Mouse (Mus musculus): ENCODE results near the gene Scmh1. TPM values are rescaled to one million over a fixed set of nuclear protein-coding genes. Genes with fewer than 3 reads are reported as not detected.
"Not testable (repeated sequence)": the region's sequence is repeated elsewhere in the genome, so short reads cannot be mapped to it uniquely, and the experiment has no call there.

Gene Scmh1
- polyA plus RNA-seq, 1 experiment from 2014 or later, result 12.8 TPM

- WGBS (ENCODE audit: insufficient replicate concordance), result 54% methylated on average over 2 of the region's 2 CpGs
- Histone ChIP-seq H3K9me3 (replicated peaks) (no peaks in the 10 kb centered on the region), H3K4me1 (replicated peaks) (no peaks in the 10 kb centered on the region), H3K27ac (no peak overlapping the region), H3K4me3 (replicated peaks) (no peak overlapping the region), H3K36me3 (no peaks in the 10 kb centered on the region), H3K27me3 (peaks cover 9% of the 10 kb centered on the region; the same call in 1 of the 2 replicates), H3K9ac (no peak overlapping the region), H3K4me2 (no peak overlapping the region)
- no peak for DNase-seq
- no peak for ATAC-seq (ENCODE audit: low read depth)
These were observed 19.6 kb upstream of the Scmh1 start for GRCm38 (mm10) chr4:120385496-120385895.

DNA sequence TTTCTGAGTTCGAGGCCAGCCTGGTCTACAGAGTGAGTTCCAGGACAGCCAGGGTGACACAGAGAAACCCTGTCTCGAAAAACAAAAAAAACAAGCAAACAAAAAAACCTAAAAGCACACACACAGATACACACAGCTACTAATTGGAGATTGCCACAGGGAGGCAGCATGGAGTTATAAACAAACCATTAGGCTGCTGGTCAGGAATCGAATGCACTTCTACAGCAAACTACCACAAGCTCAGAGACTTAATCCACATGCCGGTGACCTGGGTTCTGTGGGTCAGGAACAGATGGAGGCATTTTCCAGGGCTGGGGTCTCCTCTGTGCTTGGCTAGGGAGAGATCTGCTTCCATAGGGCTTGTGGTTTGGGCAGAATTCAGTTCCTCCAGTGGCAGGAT lies 17.6 kb upstream of the Scmh1 start:
- DNase-seq (no peak), ATAC-seq (ENCODE audit: low read depth) (no peak)
- H3K4me3 ChIP-seq (replicated peaks), result no peak overlapping the region
- H3K36me3 ChIP-seq, result no peaks in the 10 kb centered on the region
- H3K9ac ChIP-seq, result no peak overlapping the region
- H3K27me3 ChIP-seq, result peaks cover 9% of the 10 kb centered on the region; the same call in 1 of the 2 replicates
- H3K9me3 ChIP-seq (replicated peaks), result no peaks in the 10 kb centered on the region
- WGBS (ENCODE audit: insufficient replicate concordance), result 19% methylated on average over 4 of the region's 4 CpGs
- H3K4me1 ChIP-seq (replicated peaks), result peaks cover 4% of the 10 kb centered on the region
- H3K4me2 ChIP-seq, result no peak overlapping the region
- H3K27ac ChIP-seq, result no peak overlapping the region

DNA sequence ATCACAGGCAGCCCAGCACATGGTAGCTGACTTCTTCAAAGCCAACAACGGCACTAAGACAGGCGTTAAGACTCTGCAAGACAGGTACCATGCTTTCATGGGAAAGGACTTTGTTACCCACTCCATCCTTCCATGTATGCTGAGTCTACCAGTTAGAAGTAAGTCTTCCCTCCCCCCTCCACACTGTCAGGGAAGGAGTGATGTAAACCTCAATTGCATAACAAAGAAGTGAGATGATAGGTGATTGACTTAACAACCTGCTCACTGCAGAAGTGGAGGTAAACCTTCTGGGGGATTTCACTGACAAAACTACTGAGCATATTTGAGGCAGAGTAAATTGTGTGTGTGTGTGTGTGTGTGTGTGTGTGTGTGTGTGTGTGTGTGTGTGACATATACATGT lies 17.1 kb upstream of the Scmh1 start:
- no peak for ATAC-seq (ENCODE audit: low read depth)

GRCm38 (mm10) chr4:120388998-120389542 lies 16.0 kb upstream of the Scmh1 start:
- Histone ChIP-seq H3K9me3 (replicated peaks) (no peaks in the 10 kb centered on the region), H3K4me2 (no peak overlapping the region), H3K4me3 (replicated peaks) (no peak overlapping the region), H3K36me3 (no peaks in the 10 kb centered on the region), H3K27me3 (0 out of 2 replicates have a peak, but pooled peaks cover 3% of the 10 kb centered on the region), H3K27ac (no peak overlapping the region), H3K4me1 (replicated peaks) (peaks cover 12% of the 10 kb centered on the region), H3K9ac (no peak overlapping the region)
- WGBS (ENCODE audit: insufficient replicate concordance), result 53% methylated on average over 3 of the region's 3 CpGs
- no peak for ATAC-seq (ENCODE audit: low read depth)
- DNase-seq, result no peak

More for the DNA sequence above, 17.1 kb upstream of the Scmh1 start:
- 51% methylated on average over 2 of the region's 2 CpGs for WGBS (ENCODE audit: insufficient replicate concordance)
- H3K4me1 ChIP-seq (replicated peaks), result peaks cover 9% of the 10 kb centered on the region
- no peak overlapping the region for H3K27ac ChIP-seq
- H3K27me3 ChIP-seq, result peaks cover 9% of the 10 kb centered on the region; the same call in 1 of the 2 replicates
- H3K36me3 ChIP-seq, result no peaks in the 10 kb centered on the region
- no peak overlapping the region for H3K4me3 ChIP-seq (replicated peaks)
- DNase-seq, result no peak
- H3K4me2 ChIP-seq, result no peak overlapping the region
- H3K9me3 ChIP-seq (replicated peaks), result no peaks in the 10 kb centered on the region
- no peak overlapping the region for H3K9ac ChIP-seq

- peaks cover 12% of the 10 kb centered on the region for H3K4me1 ChIP-seq (replicated peaks)
- H3K9me3 ChIP-seq (replicated peaks), result no peaks in the 10 kb centered on the region
- no peak overlapping the region for H3K4me2 ChIP-seq
- H3K4me3 ChIP-seq (replicated peaks), result no peak overlapping the region
- DNase-seq, result no peak
- no peak for ATAC-seq (ENCODE audit: low read depth)
- H3K27ac ChIP-seq, result no peak overlapping the region
- no peak overlapping the region for H3K9ac ChIP-seq
- 0 out of 2 replicates have a peak, but pooled peaks cover 3% of the 10 kb centered on the region for H3K27me3 ChIP-seq
- WGBS (ENCODE audit: insufficient replicate concordance), result 76% methylated on average over 6 of the region's 6 CpGs
- H3K36me3 ChIP-seq, result no peaks in the 10 kb centered on the region
These were observed 15.5 kb upstream of the Scmh1 start for GRCm38 (mm10) chr4:120389546-120389945.

GRCm38 (mm10) chr4:120391591-120391990 lies 13.5 kb upstream of the Scmh1 start:
- DNase-seq (no peak), ATAC-seq (ENCODE audit: low read depth) (no peak)
- Histone ChIP-seq H3K4me2 (no peak overlapping the region), H3K4me1 (replicated peaks) (peaks cover 12% of the 10 kb centered on the region), H3K27me3 (0 out of 2 replicates have a peak, but pooled peaks cover 3% of the 10 kb centered on the region), H3K36me3 (no peaks in the 10 kb centered on the region), H3K4me3 (replicated peaks) (no peak overlapping the region), H3K9me3 (replicated peaks) (no peaks in the 10 kb centered on the region), H3K9ac (no peak overlapping the region), H3K27ac (no peak overlapping the region)
- 68% methylated on average over 6 of the region's 6 CpGs for WGBS (ENCODE audit: insufficient replicate concordance)

DNA sequence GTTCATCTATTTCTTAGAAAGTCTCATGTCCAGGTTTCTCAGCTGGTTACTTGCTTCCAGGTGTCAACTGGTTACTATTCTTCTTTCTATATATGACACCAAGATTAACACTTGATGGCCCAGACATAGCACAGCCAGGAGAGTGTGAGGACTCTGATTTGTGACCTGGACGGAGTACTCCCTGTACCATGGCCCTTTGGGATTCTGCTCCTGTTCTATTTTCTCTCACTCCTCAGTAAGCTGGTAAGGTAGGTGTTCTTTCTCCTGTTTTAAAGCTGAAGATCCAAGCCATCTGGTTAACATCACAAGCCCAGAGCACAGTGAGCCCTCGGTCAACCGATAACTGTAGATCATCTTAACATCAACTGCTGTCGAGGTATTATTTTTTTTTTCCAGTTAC lies 12.7 kb upstream of the Scmh1 start:
- ATAC-seq (ENCODE audit: low read depth) (no peak), DNase-seq (no peak)
- no peaks in the 10 kb centered on the region for H3K36me3 ChIP-seq
- H3K4me2 ChIP-seq, result no peak overlapping the region
- peaks cover 12% of the 10 kb centered on the region for H3K4me1 ChIP-seq (replicated peaks)
- H3K4me3 ChIP-seq (replicated peaks), result no peak overlapping the region
- 0 out of 2 replicates have a peak, but pooled peaks cover 3% of the 10 kb centered on the region for H3K27me3 ChIP-seq
- 0 out of 2 replicates have a peak overlapping the region, but pooled peaks have one; percentile 9 for H3K27ac ChIP-seq
- H3K9me3 ChIP-seq (replicated peaks), result no peaks in the 10 kb centered on the region
- 72% methylated on average over 4 of the region's 4 CpGs for WGBS (ENCODE audit: insufficient replicate concordance)
- no peak overlapping the region for H3K9ac ChIP-seq

DNA sequence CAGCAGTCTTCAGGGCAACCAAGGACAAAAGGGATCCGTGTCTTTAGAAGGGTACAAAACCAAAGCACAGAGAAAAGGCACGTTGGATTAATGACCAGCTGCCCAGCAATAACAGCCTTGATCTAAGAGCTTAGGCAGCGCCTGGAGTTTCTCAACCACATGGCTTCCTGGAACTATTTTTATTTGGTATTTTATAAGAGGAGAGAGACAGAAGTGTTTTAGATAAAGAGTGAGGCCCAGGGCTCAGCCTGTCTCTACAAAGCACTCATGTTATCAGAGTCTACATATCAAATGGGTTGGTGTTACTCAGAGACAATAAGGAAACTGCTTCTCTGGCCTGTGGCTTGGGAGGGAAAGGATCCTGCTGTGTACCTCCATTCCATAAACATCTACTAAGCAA lies 12.3 kb upstream of the Scmh1 start:
- Histone ChIP-seq H3K4me3 (replicated peaks) (no peak overlapping the region), H3K4me1 (replicated peaks) (peaks cover 12% of the 10 kb centered on the region), H3K36me3 (no peaks in the 10 kb centered on the region), H3K4me2 (no peak overlapping the region), H3K9ac (no peak overlapping the region), H3K27me3 (0 out of 2 replicates have a peak, but pooled peaks cover 3% of the 10 kb centered on the region), H3K9me3 (replicated peaks) (no peaks in the 10 kb centered on the region), H3K27ac (0 out of 2 replicates have a peak overlapping the region, but pooled peaks have one; percentile 9)
- whole genome bisulfite sequencing (ENCODE audit: insufficient replicate concordance), result 25% methylated on average over 3 of the region's 3 CpGs
- no peak for DNase-seq
- ATAC-seq (ENCODE audit: low read depth), result peak; percentile 77

DNA sequence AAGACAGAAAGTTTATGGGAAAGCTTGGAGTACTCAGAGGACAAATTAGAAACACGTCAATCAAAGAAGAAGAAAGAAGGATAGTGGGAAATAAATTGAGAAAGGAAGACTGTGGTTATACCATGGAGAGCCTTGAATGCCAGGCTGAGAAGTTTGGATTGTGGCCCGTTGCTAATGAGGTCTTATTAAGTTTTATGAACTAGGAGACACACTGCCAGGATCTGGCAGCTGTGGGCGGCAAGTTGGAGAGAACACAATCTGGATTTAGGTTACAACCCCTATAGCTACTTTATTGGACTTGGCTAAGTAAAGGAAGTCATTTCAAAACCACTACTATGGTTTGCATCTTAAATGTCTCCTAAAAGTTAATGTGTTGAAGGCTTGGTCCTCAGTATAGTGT lies 4.8 kb upstream of the Scmh1 start:
- Histone ChIP-seq H3K9ac (no peak overlapping the region), H3K4me1 (replicated peaks) (peaks cover 39% of the 10 kb centered on the region), H3K27me3 (no peaks in the 10 kb centered on the region), H3K9me3 (replicated peaks) (no peaks in the 10 kb centered on the region), H3K36me3 (no peaks in the 10 kb centered on the region), H3K4me3 (replicated peaks) (no peak overlapping the region), H3K4me2 (no peak overlapping the region), H3K27ac (no peak overlapping the region)
- DNase-seq (no peak), ATAC-seq (ENCODE audit: low read depth) (no peak)
- WGBS (ENCODE audit: insufficient replicate concordance), result 77% methylated on average over 3 of the region's 3 CpGs

DNA sequence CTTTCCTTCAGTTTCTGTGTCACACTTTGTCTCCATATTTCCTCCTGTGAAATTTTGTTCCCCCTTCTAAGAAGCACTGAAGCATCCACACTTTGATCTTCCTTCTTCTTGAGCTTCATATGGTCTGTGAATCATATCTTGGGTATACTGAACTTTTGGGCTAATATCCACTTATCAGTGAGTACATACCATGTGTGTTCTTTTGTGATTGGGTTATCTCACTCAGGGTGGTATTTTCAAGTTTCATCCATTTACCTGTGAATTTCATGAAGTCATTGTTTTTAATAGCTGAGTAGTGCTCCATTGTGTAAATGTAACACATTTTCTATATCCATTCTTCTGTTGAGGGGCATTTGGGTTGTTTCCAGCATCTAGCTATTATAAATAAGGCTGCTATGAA lies 3.0 kb upstream of the Scmh1 start:
- H3K27ac ChIP-seq; H3K27me3 ChIP-seq; H3K9me3 ChIP-seq (replicated peaks); H3K4me3 ChIP-seq (replicated peaks); H3K36me3 ChIP-seq; H3K9ac ChIP-seq; DNase-seq: not testable (repeated sequence)
- 0 out of 2 replicates have a peak, but pooled peaks have one; percentile 22 for ATAC-seq (ENCODE audit: low read depth)
- 0 out of 2 replicates have a peak overlapping the region, but pooled peaks have one; percentile 8 for H3K4me2 ChIP-seq
- H3K4me1 ChIP-seq (replicated peaks), result peaks cover 55% of the 10 kb centered on the region

DNA sequence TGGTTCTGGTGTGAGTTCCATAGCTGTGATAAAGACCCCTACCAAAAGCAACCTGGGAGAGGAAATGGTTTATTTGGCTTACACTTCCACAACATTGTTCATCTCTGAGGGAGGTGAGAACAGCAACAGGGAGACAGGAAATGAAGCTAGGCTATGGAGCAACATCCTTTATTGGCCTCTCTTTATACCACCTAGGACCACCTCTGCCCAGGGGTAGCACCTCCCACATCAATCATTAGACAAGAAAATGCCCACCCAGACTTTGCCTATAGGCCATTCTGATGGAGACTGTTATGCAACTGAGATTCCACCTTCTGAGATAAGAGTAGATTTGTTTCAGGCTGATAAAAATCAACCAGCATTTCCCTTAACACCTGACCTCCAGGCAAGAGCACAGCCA lies 834 bp upstream of the Scmh1 start:
- peak overlapping the region; percentile 92; the same call in 1 of the 2 replicates for H3K4me3 ChIP-seq (replicated peaks)
- H3K27me3 ChIP-seq, result no peaks in the 10 kb centered on the region
- DNase-seq (no peak), ATAC-seq (ENCODE audit: low read depth) (no peak)
- no peak overlapping the region for H3K27ac ChIP-seq
- 0 out of 2 replicates have a peak overlapping the region, but pooled peaks have one; percentile 94 for H3K9ac ChIP-seq
- H3K36me3 ChIP-seq, result no peaks in the 10 kb centered on the region
- H3K9me3 ChIP-seq (replicated peaks), result no peaks in the 10 kb centered on the region
- peak overlapping the region; percentile 77 for H3K4me2 ChIP-seq
- H3K4me1 ChIP-seq (replicated peaks), result peaks cover 61% of the 10 kb centered on the region

DNA sequence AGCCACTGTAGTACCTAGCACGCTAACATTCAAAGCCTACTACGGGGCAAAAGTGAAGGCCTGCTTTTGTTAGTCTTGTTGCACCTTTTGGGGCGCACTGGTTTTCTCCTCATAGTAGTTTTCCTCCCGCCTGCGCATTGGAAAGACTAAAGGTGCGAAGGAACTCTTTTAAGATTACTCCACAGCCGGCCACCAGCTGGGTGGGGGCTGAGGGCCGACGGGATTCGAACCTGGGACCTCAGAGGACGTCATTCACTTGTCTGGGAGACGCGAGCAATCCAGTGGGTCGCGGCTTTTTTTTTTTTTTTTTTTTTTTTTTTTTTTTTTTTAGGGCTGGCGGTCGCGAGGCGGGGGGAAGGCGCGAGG lies 320 bp upstream of the Scmh1 start:
- H3K4me1 ChIP-seq (replicated peaks), result peaks cover 61% of the 10 kb centered on the region
- H3K36me3 ChIP-seq, result no peaks in the 10 kb centered on the region
- ATAC-seq (ENCODE audit: low read depth) (no peak), DNase-seq (no peak)
- H3K27me3 ChIP-seq, result no peaks in the 10 kb centered on the region
- peak overlapping the region; percentile 92 for H3K4me3 ChIP-seq (replicated peaks)
- 12% methylated on average over 17 of the region's 21 CpGs for WGBS (ENCODE audit: insufficient replicate concordance)
- no peak overlapping the region for H3K27ac ChIP-seq
- H3K4me2 ChIP-seq, result peak overlapping the region; percentile 77
- H3K9ac ChIP-seq, result peak overlapping the region; percentile 94
- H3K9me3 ChIP-seq (replicated peaks), result no peaks in the 10 kb centered on the region
